Mouse (Mus musculus): ENCODE measurements around the gene Cabp4. TPM values are rescaled to one million over a fixed set of nuclear protein-coding genes. Genes with fewer than 3 reads are reported as not detected.
A peak's percentile ranks its signal among the peaks of the same experiment; 100 is the strongest.

Cabp4 gene
- polyA plus RNA-seq, 1 experiment from 2014 or later = not detected

DNA sequence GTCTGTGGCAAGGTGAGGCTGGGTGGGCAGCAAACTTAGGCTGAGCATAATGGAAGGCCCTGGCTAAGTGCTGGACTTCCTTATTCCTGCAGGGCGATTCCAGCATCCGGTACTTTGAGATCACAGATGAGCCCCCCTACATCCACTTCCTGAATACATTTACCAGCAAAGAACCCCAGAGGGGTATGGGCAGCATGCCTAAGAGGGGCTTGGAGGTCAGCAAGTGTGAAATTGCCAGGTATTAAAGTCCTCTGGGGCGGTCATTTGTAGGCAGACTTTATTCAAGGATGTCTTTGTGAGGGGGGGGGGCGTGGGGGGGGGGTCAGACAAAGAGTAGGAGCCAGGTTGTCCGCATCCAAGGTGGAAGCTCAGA lies 7.6 kb upstream of the Cabp4 start:
- Histone ChIP-seq H3K4me1 (ENCODE audit: control insufficient read depth, insufficient read depth, low read length) (peaks cover 20% of the 10 kb centered on the region), H3K4me2 (replicated peaks; ENCODE audit: low read depth, low read length) (no peak overlapping the region), H3K9ac (replicated peaks; ENCODE audit: low read depth, low read length) (no peak overlapping the region), H3K4me3 (ENCODE audit: low read depth, low read length) (no peak overlapping the region), H3K27me3 (ENCODE audit: control insufficient read depth, insufficient read depth, low read length) (no peaks in the 10 kb centered on the region), H3K9me3 (ENCODE audit: control insufficient read depth, low read depth, low read length) (no peaks in the 10 kb centered on the region), H3K27ac (ENCODE audit: low read length) (no peak overlapping the region), H3K36me3 (ENCODE audit: control insufficient read depth, insufficient read depth, low read length) (peaks cover 27% of the 10 kb centered on the region)
- 74% methylated on average over 5 of the region's 5 CpGs for WGBS
- ATAC-seq (ENCODE audit: insufficient number of reproducible peaks, insufficient read depth, low FRiP score, low read depth) = no peak

DNA sequence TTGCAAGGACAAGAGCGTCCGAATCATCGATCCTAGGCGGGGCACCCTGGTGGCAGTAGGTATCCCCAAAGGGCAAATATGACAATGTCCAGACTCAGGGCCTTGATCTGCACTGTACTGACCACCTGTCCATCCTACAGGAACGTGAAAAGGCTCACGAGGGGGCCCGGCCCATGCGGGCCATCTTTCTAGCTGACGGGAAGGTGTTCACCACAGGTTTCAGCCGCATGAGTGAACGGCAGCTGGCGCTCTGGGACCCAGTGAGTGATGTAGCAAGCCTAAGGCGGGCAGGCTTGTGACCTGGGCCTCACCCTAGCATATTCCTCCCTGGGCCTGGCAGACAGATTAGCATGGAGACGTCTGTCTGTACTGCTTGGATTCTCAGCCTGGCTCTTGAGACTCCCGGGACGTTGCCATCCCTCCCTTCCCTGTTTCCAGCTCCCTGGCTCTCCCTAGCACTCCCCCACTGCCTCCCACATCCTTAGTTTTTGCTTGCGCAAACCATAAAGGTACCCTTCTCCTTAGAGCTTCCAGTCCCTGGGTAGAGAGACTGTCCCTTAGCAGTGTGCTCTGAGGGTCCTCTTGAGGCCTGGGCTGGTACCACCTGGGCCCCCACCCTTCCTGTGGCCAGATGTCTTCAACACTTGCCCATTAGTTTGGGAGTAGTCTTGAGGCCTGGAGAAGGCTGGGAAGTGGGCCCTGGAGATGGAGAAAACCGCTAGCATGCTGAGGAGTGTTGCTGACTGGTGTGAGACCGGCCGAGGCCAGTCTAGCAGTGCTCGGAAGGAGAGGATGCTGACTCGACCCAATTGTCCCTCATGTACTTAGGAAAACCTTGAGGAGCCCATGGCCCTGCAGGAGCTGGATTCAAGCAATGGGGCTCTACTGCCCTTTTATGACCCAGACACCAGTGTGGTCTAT lies 7.0 kb upstream of the Cabp4 start:
- Histone ChIP-seq H3K9ac (replicated peaks; ENCODE audit: low read depth, low read length) (no peak overlapping the region), H3K27me3 (ENCODE audit: control insufficient read depth, insufficient read depth, low read length) (no peaks in the 10 kb centered on the region), H3K4me3 (ENCODE audit: low read depth, low read length) (no peak overlapping the region), H3K4me1 (ENCODE audit: control insufficient read depth, insufficient read depth, low read length) (peaks cover 20% of the 10 kb centered on the region), H3K9me3 (ENCODE audit: control insufficient read depth, low read depth, low read length) (no peaks in the 10 kb centered on the region), H3K36me3 (ENCODE audit: control insufficient read depth, insufficient read depth, low read length) (peaks cover 27% of the 10 kb centered on the region), H3K27ac (ENCODE audit: low read length) (no peak overlapping the region), H3K4me2 (replicated peaks; ENCODE audit: low read depth, low read length) (no peak overlapping the region)
- ATAC-seq (ENCODE audit: insufficient number of reproducible peaks, insufficient read depth, low FRiP score, low read depth) = no peak
- WGBS = 88% methylated on average over 22 of the region's 22 CpGs

DNA sequence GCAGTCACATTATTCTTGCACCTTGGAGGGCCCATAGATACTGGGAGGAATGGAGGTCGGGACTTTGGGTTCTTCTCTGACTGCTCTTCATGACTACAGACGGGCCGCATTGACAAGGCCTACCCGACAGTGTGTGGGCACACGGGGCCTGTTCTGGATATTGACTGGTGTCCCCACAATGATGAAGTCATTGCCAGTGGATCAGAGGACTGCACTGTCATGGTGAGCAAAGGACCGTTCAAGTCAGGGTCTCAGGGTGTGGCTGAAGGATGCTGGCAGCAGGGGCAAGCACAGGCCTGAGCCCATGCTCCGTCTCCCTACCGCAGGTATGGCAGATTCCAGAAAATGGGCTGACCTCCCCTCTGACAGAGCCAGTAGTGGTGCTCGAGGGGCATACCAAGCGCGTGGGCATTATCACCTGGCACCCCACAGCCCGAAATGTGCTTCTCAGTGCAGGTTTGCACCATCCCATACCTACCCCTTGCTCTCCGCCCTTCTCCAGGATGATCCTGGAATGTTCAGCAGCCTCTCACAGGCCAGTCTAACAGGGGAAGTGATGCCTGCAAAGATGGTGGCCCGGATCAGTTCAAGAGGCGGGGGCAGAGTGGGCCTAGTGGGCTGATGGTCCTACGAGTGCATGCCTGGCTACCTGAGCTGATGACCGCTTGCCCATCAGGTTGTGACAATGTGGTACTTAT lies 6.1 kb upstream of the Cabp4 start:
- peak overlapping the region; percentile 78 for H3K4me2 ChIP-seq (replicated peaks; ENCODE audit: low read depth, low read length)
- WGBS = 94% methylated on average over 17 of the region's 17 CpGs
- H3K9ac ChIP-seq (replicated peaks; ENCODE audit: low read depth, low read length) = 0 out of 2 replicates have a peak overlapping the region, but pooled peaks have one; percentile 1
- no peak overlapping the region for H3K27ac ChIP-seq (ENCODE audit: low read length)
- H3K4me3 ChIP-seq (ENCODE audit: low read depth, low read length) = no peak overlapping the region
- peaks cover 27% of the 10 kb centered on the region for H3K36me3 ChIP-seq (ENCODE audit: control insufficient read depth, insufficient read depth, low read length)
- no peak for ATAC-seq (ENCODE audit: insufficient number of reproducible peaks, insufficient read depth, low FRiP score, low read depth)
- no peaks in the 10 kb centered on the region for H3K27me3 ChIP-seq (ENCODE audit: control insufficient read depth, insufficient read depth, low read length)
- peaks cover 20% of the 10 kb centered on the region for H3K4me1 ChIP-seq (ENCODE audit: control insufficient read depth, insufficient read depth, low read length)
- H3K9me3 ChIP-seq (ENCODE audit: control insufficient read depth, low read depth, low read length) = no peaks in the 10 kb centered on the region

DNA sequence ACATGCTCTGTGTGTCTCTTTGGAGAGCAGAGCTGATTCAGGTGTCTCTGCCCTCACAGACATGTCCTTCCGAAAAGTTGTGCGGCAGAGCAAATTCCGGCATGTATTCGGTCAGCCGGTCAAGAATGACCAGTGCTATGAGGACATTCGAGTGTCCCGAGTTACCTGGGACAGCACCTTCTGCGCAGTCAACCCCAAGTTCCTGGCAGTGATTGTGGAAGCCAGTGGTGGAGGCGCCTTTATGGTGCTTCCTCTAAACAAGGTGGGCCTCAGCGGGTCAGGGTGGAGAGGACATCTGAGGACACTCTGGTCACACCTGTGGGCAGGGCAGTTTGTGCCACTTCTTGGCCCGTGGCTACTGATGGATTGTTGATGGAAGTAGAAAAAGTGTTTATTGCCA lies 5.5 kb upstream of the Cabp4 start:
- H3K27me3 ChIP-seq (ENCODE audit: control insufficient read depth, insufficient read depth, low read length) = no peaks in the 10 kb centered on the region
- H3K4me1 ChIP-seq (ENCODE audit: control insufficient read depth, insufficient read depth, low read length) = peaks cover 20% of the 10 kb centered on the region
- peak overlapping the region; percentile 75 for H3K9ac ChIP-seq (replicated peaks; ENCODE audit: low read depth, low read length)
- no peak overlapping the region for H3K27ac ChIP-seq (ENCODE audit: low read length)
- H3K9me3 ChIP-seq (ENCODE audit: control insufficient read depth, low read depth, low read length) = no peaks in the 10 kb centered on the region
- H3K4me2 ChIP-seq (replicated peaks; ENCODE audit: low read depth, low read length) = peak overlapping the region; percentile 78
- no peak for ATAC-seq (ENCODE audit: insufficient number of reproducible peaks, insufficient read depth, low FRiP score, low read depth)
- WGBS = 86% methylated on average over 11 of the region's 11 CpGs
- H3K36me3 ChIP-seq (ENCODE audit: control insufficient read depth, insufficient read depth, low read length) = peaks cover 27% of the 10 kb centered on the region
- peak overlapping the region; percentile 79 for H3K4me3 ChIP-seq (ENCODE audit: low read depth, low read length)

DNA sequence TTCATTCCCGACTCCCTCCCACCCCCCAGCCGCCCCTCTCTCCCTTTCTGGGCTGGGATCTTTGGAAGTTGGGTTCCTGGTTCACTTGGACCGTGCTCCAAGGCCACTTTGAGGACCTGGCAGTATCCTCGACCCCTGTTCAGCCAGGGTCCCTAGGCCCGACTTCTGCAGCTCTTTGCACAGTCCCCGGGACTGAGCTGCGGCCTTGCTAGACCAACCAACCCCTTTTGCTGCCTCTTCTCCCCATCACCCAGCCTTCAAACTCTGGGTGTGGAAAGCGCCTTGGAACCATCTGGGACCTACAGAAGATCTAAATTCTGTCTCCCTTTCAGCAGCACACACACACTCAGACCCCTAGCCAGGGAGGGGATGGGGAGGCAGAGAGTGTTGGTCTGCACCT lies 5.0 kb upstream of the Cabp4 start:
- Histone ChIP-seq H3K4me2 (replicated peaks; ENCODE audit: low read depth, low read length) (peak overlapping the region; percentile 78), H3K4me1 (ENCODE audit: control insufficient read depth, insufficient read depth, low read length) (peaks cover 20% of the 10 kb centered on the region), H3K27me3 (ENCODE audit: control insufficient read depth, insufficient read depth, low read length) (no peaks in the 10 kb centered on the region), H3K36me3 (ENCODE audit: control insufficient read depth, insufficient read depth, low read length) (peaks cover 27% of the 10 kb centered on the region), H3K9me3 (ENCODE audit: control insufficient read depth, low read depth, low read length) (no peaks in the 10 kb centered on the region), H3K9ac (replicated peaks; ENCODE audit: low read depth, low read length) (peak overlapping the region; percentile 75), H3K27ac (ENCODE audit: low read length) (peak overlapping the region; percentile 18; the same call in 1 of the 2 replicates), H3K4me3 (ENCODE audit: low read depth, low read length) (peak overlapping the region; percentile 79)
- ATAC-seq (ENCODE audit: insufficient number of reproducible peaks, insufficient read depth, low FRiP score, low read depth) = 0 out of 2 replicates have a peak, but pooled peaks have one; percentile 11
- 0% methylated on average over 8 of the region's 8 CpGs for WGBS

DNA sequence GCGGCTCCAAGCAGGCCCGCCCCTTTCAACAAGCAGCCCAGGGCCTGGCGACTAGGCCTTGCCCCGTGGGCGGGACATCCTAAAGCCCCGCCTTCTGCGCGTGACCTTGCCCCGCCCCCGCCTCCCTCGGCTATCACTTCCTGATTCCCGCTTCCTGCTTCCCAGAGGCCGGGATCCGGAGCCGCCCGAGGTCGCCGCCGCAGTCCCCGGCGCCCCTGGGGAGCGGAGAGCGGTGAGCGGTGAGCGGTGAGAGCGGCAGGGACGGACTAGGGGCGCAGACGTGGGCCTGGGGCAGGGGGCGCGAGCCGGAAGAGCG lies 4.6 kb upstream of the Cabp4 start, which contains the start of gene Coro1b:
TSS of gene Coro1b (plus strand) at position 129 of the 316 bp plus-strand sequence.
- ATAC-seq (ENCODE audit: insufficient number of reproducible peaks, insufficient read depth, low FRiP score, low read depth) = peak; percentile 96
- peaks cover 24% of the 10 kb centered on the region for H3K36me3 ChIP-seq (ENCODE audit: control insufficient read depth, insufficient read depth, low read length)
- 0% methylated on average over 33 of the region's 33 CpGs for WGBS

DNA sequence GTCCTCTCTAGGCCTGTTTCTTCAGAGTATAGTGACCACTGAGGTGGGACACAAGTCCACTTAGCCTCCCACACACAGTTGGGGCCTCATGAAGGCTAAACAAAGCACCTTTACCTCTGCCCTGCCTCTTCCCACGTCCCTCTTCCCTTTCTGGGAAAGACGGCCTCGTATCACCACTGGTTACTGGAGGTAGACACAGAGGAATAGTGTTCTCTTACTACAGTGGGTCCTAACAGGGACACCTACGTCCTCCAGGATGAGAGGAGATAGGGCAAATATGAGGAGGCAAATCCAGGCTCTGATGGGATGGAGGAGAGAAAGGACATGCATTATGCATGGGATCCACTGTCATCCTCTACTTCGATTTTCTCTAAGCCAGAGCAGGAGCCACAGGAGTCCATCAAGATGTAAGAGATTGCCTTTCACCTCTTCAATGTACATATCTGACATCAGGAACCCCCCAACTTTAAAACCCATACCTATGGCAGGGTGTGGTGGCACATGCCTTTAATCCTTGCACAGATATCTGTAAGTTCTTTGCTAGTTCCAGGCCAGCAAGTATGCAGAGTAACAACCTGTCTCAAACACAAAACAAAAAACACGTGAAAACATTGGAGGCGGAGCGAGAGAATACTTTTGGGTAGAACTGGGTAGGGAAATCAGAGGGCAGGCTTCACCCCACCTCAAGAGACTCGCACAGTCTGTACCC lies 4.1 kb upstream of the Cabp4 start:
- H3K9me3 ChIP-seq (ENCODE audit: control insufficient read depth, low read depth, low read length) = no peaks in the 10 kb centered on the region
- ATAC-seq (ENCODE audit: insufficient number of reproducible peaks, insufficient read depth, low FRiP score, low read depth) = peak; percentile 2; the same call in 1 of the 2 replicates
- H3K9ac ChIP-seq (replicated peaks; ENCODE audit: low read depth, low read length) = 0 out of 2 replicates have a peak overlapping the region, but pooled peaks have one; percentile 18
- H3K4me2 ChIP-seq (replicated peaks; ENCODE audit: low read depth, low read length) = peak overlapping the region; percentile 78
- peak overlapping the region; percentile 79 for H3K4me3 ChIP-seq (ENCODE audit: low read depth, low read length)
- no peaks in the 10 kb centered on the region for H3K27me3 ChIP-seq (ENCODE audit: control insufficient read depth, insufficient read depth, low read length)
- 33% methylated on average over 9 of the region's 9 CpGs for WGBS
- peaks cover 19% of the 10 kb centered on the region for H3K36me3 ChIP-seq (ENCODE audit: control insufficient read depth, insufficient read depth, low read length)
- H3K27ac ChIP-seq (ENCODE audit: low read length) = peak overlapping the region; percentile 56
- H3K4me1 ChIP-seq (ENCODE audit: control insufficient read depth, insufficient read depth, low read length) = peaks cover 20% of the 10 kb centered on the region

More for the DNA sequence above, 4.6 kb upstream of the Cabp4 start, which contains the start of gene Coro1b:
- peak within 1 kb of the TSS; percentile 75 for H3K9ac ChIP-seq (replicated peaks; ENCODE audit: low read depth, low read length)
- no peaks in the 10 kb centered on the region for H3K9me3 ChIP-seq (ENCODE audit: control insufficient read depth, low read depth, low read length)
- H3K4me2 ChIP-seq (replicated peaks; ENCODE audit: low read depth, low read length) = peak within 1 kb of the TSS; percentile 78
- H3K4me1 ChIP-seq (ENCODE audit: control insufficient read depth, insufficient read depth, low read length) = peaks cover 20% of the 10 kb centered on the region
- H3K27me3 ChIP-seq (ENCODE audit: control insufficient read depth, insufficient read depth, low read length) = no peaks in the 10 kb centered on the region
- H3K4me3 ChIP-seq (ENCODE audit: low read depth, low read length) = peak within 1 kb of the TSS; percentile 79
- H3K27ac ChIP-seq (ENCODE audit: low read length) = peak within 1 kb of the TSS; percentile 56

DNA sequence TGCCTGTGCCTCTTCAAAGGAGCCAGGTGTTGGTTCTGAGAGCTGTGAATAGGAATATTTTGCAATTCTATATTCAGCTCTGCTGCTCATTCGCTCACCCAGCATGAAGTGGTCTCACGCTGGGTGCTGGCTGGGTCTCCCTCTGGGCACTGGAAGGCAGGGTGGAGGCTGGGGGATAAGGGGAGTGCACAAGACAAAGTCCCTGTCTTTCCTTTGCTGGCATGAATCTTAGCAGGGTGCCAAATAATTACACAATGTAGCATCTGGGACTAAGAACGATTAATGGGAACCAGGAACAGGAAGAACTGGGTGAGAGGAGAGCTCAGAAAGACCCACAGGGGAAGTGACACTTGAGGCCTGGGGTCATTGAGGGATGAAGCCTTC lies 3.2 kb upstream of the Cabp4 start:
- H3K4me3 ChIP-seq (ENCODE audit: low read depth, low read length) = no peak overlapping the region
- WGBS = 57% methylated on average over 3 of the region's 3 CpGs
- no peak overlapping the region for H3K9ac ChIP-seq (replicated peaks; ENCODE audit: low read depth, low read length)
- H3K36me3 ChIP-seq (ENCODE audit: control insufficient read depth, insufficient read depth, low read length) = peaks cover 15% of the 10 kb centered on the region
- peaks cover 20% of the 10 kb centered on the region for H3K4me1 ChIP-seq (ENCODE audit: control insufficient read depth, insufficient read depth, low read length)
- H3K9me3 ChIP-seq (ENCODE audit: control insufficient read depth, low read depth, low read length) = no peaks in the 10 kb centered on the region
- no peaks in the 10 kb centered on the region for H3K27me3 ChIP-seq (ENCODE audit: control insufficient read depth, insufficient read depth, low read length)
- no peak overlapping the region for H3K4me2 ChIP-seq (replicated peaks; ENCODE audit: low read depth, low read length)
- no peak overlapping the region for H3K27ac ChIP-seq (ENCODE audit: low read length)
- no peak for ATAC-seq (ENCODE audit: insufficient number of reproducible peaks, insufficient read depth, low FRiP score, low read depth)
